Mouse (Mus musculus): ENCODE results near the gene Adgre5. TPM values are rescaled to one million over a fixed set of nuclear protein-coding genes. Genes with fewer than 3 reads are reported as not detected.

Gene Adgre5
- polyA plus RNA-seq (2016; fragmentation: Nextera tagmentation; extraction: Ambion mirVana): 15.6 and 25.8 TPM in 2 replicates

DNA sequence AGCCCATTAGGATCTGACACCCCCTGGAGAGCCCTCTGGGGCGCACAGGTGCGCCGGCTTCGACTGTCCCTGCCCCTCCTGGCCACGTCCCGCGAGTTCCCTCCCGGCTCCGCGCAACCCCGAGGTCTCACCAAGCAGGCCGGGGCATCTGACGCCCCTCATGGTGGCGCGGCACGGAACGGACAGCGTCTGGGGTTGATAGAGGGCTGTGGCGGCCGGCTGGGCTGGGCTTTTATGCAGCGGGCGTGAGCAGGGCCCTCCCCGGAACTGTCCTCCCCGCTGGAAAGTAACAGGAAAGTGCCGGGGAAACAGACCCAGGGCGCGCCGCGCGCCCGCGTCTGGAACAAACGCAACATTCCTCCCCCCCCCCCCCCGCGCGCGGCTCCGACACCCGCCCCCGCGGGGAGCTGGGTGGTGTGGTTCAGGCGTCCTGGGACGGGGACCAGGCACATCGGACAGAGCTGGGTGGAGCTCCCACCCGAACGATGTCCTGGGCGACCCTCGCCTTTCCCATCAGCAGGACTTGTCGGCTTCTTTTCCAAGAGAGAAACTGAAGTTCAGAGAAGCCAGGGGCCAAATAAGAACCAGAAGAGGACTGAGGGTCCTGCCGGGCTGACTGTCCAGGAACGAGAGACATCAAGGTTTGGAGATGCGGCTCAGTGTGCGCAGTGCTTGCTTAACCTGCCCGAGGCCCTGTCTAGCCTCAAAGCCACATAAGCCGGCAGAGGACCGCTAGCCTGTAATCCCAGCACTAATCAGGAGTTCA lies at the start of gene Adgre5:
Gene Adgre5 (minus strand): TSS at position 351 of the 766 bp plus-strand sequence.
- peak; percentile 77 for DNase-seq (ENCODE audit: low spot score)
- WGBS: under 1% methylated on average over 53 of the region's 56 CpGs
- peaks cover 47% of the 10 kb centered on the region for H3K4me1 ChIP-seq

DNA sequence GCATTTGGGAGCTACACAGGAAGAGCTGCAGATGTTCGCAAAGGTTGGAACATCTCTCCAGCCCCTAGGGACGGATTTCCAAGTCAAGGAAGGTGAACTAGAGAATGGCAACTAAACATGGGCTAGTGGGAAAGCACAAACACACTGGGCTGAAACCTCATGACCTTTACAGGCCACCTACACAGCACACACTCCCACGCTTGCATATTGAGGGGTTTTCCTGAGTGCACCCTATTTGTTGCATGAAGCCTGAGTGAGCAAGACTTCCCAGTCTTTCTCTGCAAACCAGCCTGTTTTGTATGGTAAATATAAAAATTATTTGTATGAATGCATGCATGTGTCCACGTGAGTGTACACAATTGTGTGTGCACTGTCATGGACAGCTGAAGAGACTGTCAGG lies 48.7 kb upstream of the Adgre5 start:
- Histone ChIP-seq H3K9me3 (replicated peaks) (no peaks in the 10 kb centered on the region), H3K4me3 (no peak overlapping the region), H3K27ac (no peak overlapping the region), H3K4me1 (peaks cover 8% of the 10 kb centered on the region; the same call in 1 of the 2 replicates), H3K27me3 (ENCODE audit: low read depth, poor library complexity, severe bottlenecking) (0 out of 2 replicates have a peak, but pooled peaks cover 10% of the 10 kb centered on the region), H3K36me3 (no peaks in the 10 kb centered on the region)
- DNase-seq (ENCODE audit: low spot score): no peak
- WGBS: 75% methylated on average over 4 of the region's 4 CpGs

More for the DNA sequence above, at the start of gene Adgre5:
- Histone ChIP-seq H3K27ac (peak within 1 kb of the TSS; percentile 91), H3K4me3 (peak within 1 kb of the TSS; percentile 68), H3K9me3 (replicated peaks) (no peaks in the 10 kb centered on the region), H3K36me3 (0 out of 2 replicates have a peak, but pooled peaks cover 6% of the 10 kb centered on the region), H3K27me3 (ENCODE audit: low read depth, poor library complexity, severe bottlenecking) (peaks cover 26% of the 10 kb centered on the region)

DNA sequence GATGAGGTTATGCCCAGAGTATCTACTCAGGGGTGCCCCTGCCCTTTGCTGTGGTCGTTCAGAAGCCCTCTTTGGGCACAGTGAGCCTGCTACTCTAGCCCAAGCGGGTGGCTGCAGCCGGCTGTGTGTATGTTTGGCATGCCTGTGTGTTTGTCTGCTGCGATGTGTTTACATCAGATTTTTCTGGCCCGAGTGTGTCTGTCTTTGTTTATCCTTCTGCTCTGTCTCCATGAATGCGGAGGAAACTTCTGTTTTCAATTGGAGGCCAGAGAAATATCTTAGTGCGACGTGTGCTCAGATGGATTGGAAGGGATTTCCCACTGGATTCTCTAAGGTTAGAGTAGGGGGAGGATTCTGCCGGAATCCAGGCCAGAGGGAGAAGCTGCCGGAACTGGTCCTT lies 43.9 kb upstream of the Adgre5 start:
- WGBS: 74% methylated on average over 10 of the region's 10 CpGs
- Histone ChIP-seq H3K36me3 (no peaks in the 10 kb centered on the region), H3K4me3 (no peak overlapping the region), H3K4me1 (peaks cover 10% of the 10 kb centered on the region; the same call in 1 of the 2 replicates), H3K9me3 (replicated peaks) (no peaks in the 10 kb centered on the region), H3K27ac (no peak overlapping the region), H3K27me3 (ENCODE audit: low read depth, poor library complexity, severe bottlenecking) (peaks cover 10% of the 10 kb centered on the region; the same call in 1 of the 2 replicates)
- no peak for DNase-seq (ENCODE audit: low spot score)

DNA sequence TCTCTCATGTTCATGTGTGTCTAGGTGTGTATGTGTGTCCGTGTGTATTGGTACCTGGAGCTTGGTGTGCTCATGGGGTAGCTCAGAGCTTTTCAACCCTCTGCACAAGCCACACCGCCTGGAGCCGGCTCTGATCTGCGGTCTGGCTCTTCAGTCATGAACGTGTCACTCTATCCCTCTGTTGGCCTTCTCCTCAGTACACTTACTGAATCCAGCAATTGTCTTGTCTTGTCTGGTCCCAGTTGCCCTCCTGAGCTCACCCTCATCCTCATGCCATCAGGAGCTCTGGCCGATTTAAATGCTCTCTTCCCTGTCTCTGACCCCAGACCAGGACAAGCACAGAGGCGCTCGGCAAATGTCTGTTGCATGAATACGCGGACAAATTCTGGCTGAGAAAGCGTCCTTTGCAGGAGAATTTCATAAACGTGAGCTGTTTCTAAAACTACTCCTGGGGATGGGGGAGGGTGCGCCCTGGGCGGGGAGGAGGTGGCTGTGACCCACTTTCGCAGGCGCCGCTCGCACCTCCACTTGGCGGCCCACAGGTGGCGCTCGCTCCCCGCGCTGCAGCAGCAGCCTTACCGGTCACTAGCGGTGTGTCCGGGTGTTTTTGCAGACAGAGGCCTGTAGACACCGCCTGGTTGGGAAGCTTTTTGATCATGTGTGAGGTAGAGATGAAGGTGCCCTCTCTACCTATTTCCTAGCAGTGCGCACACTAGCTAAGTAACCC lies 41.9 kb upstream of the Adgre5 start:
- no peak overlapping the region for H3K27ac ChIP-seq
- peak overlapping the region; percentile 14; the same call in 1 of the 2 replicates for H3K4me3 ChIP-seq
- no peaks in the 10 kb centered on the region for H3K36me3 ChIP-seq
- 17% methylated on average over 28 of the region's 28 CpGs for WGBS
- peak; percentile 89 for DNase-seq (ENCODE audit: low spot score)
- H3K4me1 ChIP-seq: peaks cover 10% of the 10 kb centered on the region; the same call in 1 of the 2 replicates
- H3K27me3 ChIP-seq (ENCODE audit: low read depth, poor library complexity, severe bottlenecking): peaks cover 13% of the 10 kb centered on the region; the same call in 1 of the 2 replicates
- H3K9me3 ChIP-seq (replicated peaks): no peaks in the 10 kb centered on the region

DNA sequence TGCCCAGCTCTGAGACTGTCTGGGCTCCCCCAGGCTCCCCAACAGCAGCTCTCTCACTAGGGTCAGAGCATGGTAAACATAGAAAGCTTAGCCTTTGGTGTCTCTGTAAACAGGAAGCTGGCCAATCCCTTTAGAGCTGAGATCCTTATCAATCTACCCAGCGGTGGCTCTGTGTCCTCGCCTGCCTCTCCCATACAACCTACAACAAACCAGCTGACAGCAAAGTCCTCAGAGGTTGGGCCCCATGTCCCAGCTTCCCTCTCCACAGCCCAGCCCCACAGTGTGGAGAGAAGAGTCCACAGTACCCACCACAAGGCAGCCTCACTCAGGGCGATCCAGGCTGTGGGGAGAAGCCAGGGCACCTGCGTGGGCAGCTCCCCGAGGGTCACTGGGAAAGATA lies 38.5 kb upstream of the Adgre5 start:
- WGBS: 47% methylated on average over 5 of the region's 5 CpGs
- Histone ChIP-seq H3K9me3 (replicated peaks) (no peaks in the 10 kb centered on the region), H3K36me3 (no peaks in the 10 kb centered on the region), H3K27ac (no peak overlapping the region), H3K4me1 (peaks cover 10% of the 10 kb centered on the region; the same call in 1 of the 2 replicates), H3K27me3 (ENCODE audit: low read depth, poor library complexity, severe bottlenecking) (peaks cover 21% of the 10 kb centered on the region), H3K4me3 (no peak overlapping the region)
- no peak for DNase-seq (ENCODE audit: low spot score)

DNA sequence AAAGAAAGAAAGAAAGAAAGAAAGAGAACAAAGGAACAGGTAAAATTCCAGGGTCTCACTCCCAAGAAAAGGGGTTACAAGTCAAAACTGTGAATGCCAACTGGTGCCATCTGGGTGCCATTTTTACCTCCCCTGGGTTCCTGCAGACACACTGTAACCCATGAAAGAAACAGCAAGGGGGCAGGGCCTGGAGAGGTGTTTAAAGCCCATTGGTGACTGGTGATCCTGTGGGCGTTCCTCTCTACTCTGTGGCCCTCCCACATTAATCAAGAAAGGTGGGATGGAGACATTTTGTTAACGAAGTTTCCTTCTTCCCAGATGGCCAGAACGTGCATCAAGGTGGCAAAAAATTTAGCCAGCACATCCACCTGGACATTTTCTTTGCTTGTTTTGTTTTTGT lies 36.9 kb upstream of the Adgre5 start:
- DNase-seq (ENCODE audit: low spot score): no peak
- Histone ChIP-seq H3K4me3 (no peak overlapping the region), H3K36me3 (no peaks in the 10 kb centered on the region), H3K4me1 (peaks cover 20% of the 10 kb centered on the region), H3K27ac (no peak overlapping the region), H3K27me3 (ENCODE audit: low read depth, poor library complexity, severe bottlenecking) (peaks cover 21% of the 10 kb centered on the region), H3K9me3 (replicated peaks) (no peaks in the 10 kb centered on the region)
- WGBS: 71% methylated on average over 3 of the region's 3 CpGs

DNA sequence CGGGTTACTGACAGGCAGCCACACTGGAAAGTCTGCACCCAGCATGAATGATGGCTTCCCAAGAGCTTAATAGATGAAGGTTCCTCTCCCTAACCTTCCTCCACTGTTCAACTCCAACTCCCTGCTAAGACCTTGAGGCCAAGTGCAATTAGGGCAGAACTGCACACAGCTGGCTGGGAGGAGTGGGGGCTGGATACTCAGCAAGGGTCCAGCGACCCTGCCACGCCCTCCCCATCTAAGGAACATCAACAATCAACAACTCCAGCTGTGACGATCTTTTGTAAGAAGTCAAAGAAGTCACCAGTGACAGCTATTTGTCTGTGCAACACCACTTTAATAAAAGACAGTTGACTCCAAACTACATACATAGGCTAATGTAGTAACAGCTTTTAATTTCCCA lies 35.5 kb upstream of the Adgre5 start:
- DNase-seq (ENCODE audit: low spot score): no peak
- WGBS: 42% methylated on average over 4 of the region's 4 CpGs
- Histone ChIP-seq H3K27ac (no peak overlapping the region), H3K27me3 (ENCODE audit: low read depth, poor library complexity, severe bottlenecking) (peaks cover 11% of the 10 kb centered on the region), H3K4me3 (no peak overlapping the region), H3K36me3 (no peaks in the 10 kb centered on the region), H3K4me1 (peaks cover 30% of the 10 kb centered on the region), H3K9me3 (replicated peaks) (no peaks in the 10 kb centered on the region)

DNA sequence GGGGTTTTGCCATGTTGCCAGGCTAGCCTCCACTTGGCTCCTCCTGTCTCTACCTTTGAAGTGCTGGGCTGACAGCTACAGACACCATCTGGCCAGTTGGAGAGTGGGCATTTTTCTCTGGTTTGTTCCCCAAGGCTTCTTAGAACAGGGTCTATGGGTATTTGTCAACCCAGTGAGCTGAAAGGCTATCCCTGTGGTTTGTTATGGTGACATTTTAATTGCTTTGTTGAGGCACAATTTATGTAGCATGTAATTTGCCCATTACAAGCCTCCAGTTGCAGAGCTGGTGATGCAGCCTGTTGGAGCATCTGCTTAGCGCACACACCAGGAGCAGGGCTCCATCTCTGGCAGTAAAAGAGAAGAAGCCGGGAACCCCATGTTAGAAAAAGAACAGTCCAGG lies 33.1 kb upstream of the Adgre5 start:
- Histone ChIP-seq H3K4me1 (peaks cover 28% of the 10 kb centered on the region), H3K27me3 (ENCODE audit: low read depth, poor library complexity, severe bottlenecking) (peaks cover 7% of the 10 kb centered on the region; the same call in 1 of the 2 replicates), H3K27ac (no peak overlapping the region), H3K4me3 (no peak overlapping the region), H3K9me3 (replicated peaks) (no peaks in the 10 kb centered on the region), H3K36me3 (no peaks in the 10 kb centered on the region)
- 47% methylated on average over 2 of the region's 2 CpGs for WGBS
- DNase-seq (ENCODE audit: low spot score): no peak

DNA sequence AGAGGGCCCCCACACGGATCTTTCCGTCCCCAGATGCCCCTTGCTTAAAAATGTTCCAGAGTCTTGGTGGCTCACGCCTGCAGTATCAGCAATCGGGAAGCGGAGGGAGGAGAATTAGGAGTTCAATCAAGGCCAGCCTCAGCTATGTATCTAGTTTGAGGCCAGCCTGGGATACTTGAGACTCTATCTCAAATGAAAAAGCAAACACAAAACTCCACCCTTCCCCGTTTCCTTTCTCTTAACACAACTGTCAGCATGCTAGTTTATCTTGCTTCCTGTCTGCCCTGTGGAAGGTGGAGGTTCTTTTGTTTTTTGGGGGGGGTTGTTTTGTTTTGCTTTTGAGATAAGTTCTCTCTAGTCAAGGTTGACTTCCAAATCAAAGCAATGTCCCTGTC lies 32.3 kb upstream of the Adgre5 start:
- no peaks in the 10 kb centered on the region for H3K36me3 ChIP-seq
- WGBS: 48% methylated on average over 6 of the region's 6 CpGs
- H3K4me3 ChIP-seq: peak overlapping the region; percentile 53
- H3K9me3 ChIP-seq (replicated peaks): no peaks in the 10 kb centered on the region
- H3K27me3 ChIP-seq (ENCODE audit: low read depth, poor library complexity, severe bottlenecking): peaks cover 7% of the 10 kb centered on the region; the same call in 1 of the 2 replicates
- H3K27ac ChIP-seq: peak overlapping the region; percentile 72; the same call in 1 of the 2 replicates
- peaks cover 28% of the 10 kb centered on the region for H3K4me1 ChIP-seq
- DNase-seq (ENCODE audit: low spot score): no peak

DNA sequence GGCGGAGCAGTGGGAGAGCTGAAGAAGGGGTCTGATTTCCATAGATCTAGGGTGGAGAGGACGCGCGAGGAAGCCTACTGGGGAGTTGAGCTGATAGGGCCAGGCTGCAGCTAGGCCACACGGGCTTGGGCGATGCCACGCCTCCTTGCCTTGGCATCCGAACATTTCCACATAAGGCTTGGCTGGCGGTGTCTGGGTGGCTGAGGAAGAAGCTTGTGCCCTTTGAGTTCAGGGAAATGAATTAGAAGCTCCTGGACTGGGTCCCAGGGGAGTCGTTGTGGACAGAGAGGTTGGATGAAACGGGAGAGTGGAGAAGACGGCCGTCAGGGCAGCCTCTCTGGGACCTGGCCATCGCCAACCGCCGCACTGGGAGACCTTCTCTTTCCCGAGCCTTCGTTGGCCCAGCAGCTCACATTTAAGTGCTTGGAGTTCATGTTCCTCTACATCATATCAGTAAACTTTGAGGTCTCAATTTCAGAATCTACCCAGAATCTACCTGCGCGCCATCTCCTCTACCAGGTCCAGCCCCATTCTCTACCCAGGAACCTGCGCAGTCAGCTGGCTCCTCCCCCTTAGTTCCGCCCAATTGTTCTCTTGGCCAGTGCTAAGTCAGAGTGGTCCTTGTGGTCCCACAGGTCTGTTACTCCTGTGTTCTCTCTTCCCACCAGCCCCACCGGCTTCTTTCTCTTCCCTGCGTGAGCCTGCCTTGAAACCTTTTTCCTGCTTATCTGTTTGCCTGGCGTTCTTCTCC lies 31.8 kb upstream of the Adgre5 start:
- Histone ChIP-seq H3K27ac (peak overlapping the region; percentile 72), H3K9me3 (replicated peaks) (no peaks in the 10 kb centered on the region), H3K27me3 (ENCODE audit: low read depth, poor library complexity, severe bottlenecking) (peaks cover 7% of the 10 kb centered on the region; the same call in 1 of the 2 replicates), H3K4me1 (peaks cover 28% of the 10 kb centered on the region), H3K4me3 (peak overlapping the region; percentile 53), H3K36me3 (no peaks in the 10 kb centered on the region)
- peak; percentile 49 for DNase-seq (ENCODE audit: low spot score)
- WGBS: 6% methylated on average over 25 of the region's 25 CpGs

DNA sequence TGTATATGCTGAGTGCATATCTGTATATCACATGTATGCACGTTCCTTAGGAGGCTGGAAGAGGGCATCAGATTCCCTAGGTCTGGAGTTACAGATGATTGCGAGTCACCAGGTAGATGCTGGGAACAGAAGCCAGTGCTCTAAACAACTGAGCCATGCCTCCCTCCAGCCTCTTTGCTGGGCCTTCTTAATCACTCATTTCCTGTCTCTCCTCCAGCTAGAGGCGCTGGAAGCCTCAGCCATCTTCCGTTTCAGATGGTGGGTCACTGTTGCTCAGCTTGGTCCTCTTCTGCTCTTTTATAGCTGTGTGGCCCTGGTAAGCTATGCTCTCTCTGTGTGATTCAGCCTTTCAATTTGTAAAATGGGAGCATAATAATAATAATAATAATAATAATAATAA lies 30.7 kb upstream of the Adgre5 start:
- H3K36me3 ChIP-seq: no peaks in the 10 kb centered on the region
- DNase-seq (ENCODE audit: low spot score): no peak
- peaks cover 7% of the 10 kb centered on the region; the same call in 1 of the 2 replicates for H3K27me3 ChIP-seq (ENCODE audit: low read depth, poor library complexity, severe bottlenecking)
- H3K4me3 ChIP-seq: no peak overlapping the region
- 42% methylated on average over 4 of the region's 4 CpGs for WGBS
- H3K9me3 ChIP-seq (replicated peaks): no peaks in the 10 kb centered on the region
- peaks cover 28% of the 10 kb centered on the region for H3K4me1 ChIP-seq
- no peak overlapping the region for H3K27ac ChIP-seq

DNA sequence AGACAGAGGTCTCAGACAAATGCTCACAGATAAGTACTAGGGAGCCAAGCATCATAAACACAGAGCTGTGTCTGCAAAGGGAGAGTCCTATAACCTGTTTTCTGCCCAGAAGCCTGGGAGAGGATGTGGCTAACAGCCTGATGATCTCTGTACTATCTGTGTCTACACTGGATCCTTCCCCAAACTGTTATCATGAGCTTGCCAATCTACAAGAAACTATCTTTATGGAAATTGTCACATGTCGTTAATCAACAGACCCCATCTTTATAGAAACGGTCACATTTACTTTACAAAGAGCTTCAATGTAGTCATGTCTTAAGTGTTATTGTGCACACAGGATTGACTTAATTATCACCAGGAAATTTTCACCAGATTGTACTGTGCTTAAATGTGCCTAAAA lies 29.5 kb upstream of the Adgre5 start:
- H3K27ac ChIP-seq: no peak overlapping the region
- H3K36me3 ChIP-seq: no peaks in the 10 kb centered on the region
- peaks cover 28% of the 10 kb centered on the region for H3K4me1 ChIP-seq
- no peaks in the 10 kb centered on the region for H3K9me3 ChIP-seq (replicated peaks)
- no peak overlapping the region for H3K4me3 ChIP-seq
- H3K27me3 ChIP-seq (ENCODE audit: low read depth, poor library complexity, severe bottlenecking): peaks cover 6% of the 10 kb centered on the region; the same call in 1 of the 2 replicates
- WGBS: 92% methylated on average over 2 of the region's 2 CpGs
- DNase-seq (ENCODE audit: low spot score): no peak
